In the genomic region with DNA sequence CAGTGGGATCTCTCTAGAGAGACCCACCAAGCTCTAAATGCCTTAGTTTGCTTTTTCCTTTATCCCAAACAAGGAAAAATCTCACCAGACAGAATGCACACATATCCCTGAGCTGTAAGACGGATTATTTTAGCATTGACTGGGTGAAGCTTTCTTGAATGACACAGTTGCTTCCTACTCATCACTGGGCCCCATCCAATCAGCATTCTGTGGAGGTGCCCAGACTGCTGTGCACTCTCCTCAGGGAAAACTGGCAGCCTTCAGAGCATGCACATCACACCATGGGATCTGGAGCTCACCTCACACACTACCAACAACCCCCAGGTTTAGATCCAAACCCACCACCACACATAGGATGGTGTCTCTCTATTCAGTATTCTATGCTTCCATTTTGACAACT, we compare ENCODE assay signal across 30 mouse cellular contexts.
A peak's percentile ranks its signal among the peaks of the same experiment; 100 is the strongest.
DNase-seq lines count a peak whose midpoint lies in the region; TF ChIP-seq lines count a peak whose summit lies in the region.
"Had no signal": no experiment of that assay in that cellular context is flagged by ENCODE, and none has a peak within 500 bp of the region (broad histone marks: within the 10 kb centered on the region; RNA-seq: fewer than 3 reads in every experiment).

No protein-coding gene starts in this region.

- no peak for TF ChIP-seq CTCF in left cerebral cortex, adult 2 months (IDR thresholded peaks at IDR 0.05)
- no peak for TF ChIP-seq CTCF in cortical plate, adult 2 months (IDR thresholded peaks at IDR 0.05; ENCODE audit: extremely low read depth, insufficient read depth, low read length)

- H3K4me3 ChIP-seq in left cerebral cortex, adult 2 months: no peak overlapping the region
- no peak overlapping the region for H3K4me3 ChIP-seq in cortical plate, adult 2 months (ENCODE audit: insufficient read depth, low read length)
- H3K4me3 ChIP-seq: embryonic facial prominence, embryonic 10.5 days; embryonic facial prominence, embryonic 15.5 days; forebrain, embryonic 12.5 days; hindbrain, embryonic 12.5 days; intestine, embryonic 15.5 days; limb, embryonic 12.5 days; liver, embryonic 15.5 days; midbrain, embryonic 10.5 days; myocyte; neural tube, embryonic 12.5 days had no signal

- peak overlapping the region; percentile 72 for H3K27ac ChIP-seq in left cerebral cortex, adult 2 months
- 0 out of 2 replicates have a peak overlapping the region, but pooled peaks have one; percentile 28 for H3K27ac ChIP-seq in cortical plate, adult 2 months (ENCODE audit: insufficient read depth, low read length)
- H3K27ac ChIP-seq: embryonic facial prominence, embryonic 10.5 days; embryonic facial prominence, embryonic 15.5 days; forebrain, embryonic 12.5 days; hindbrain, embryonic 12.5 days; hindbrain, postnatal 0 days; intestine, embryonic 15.5 days; kidney, postnatal 0 days; limb, embryonic 12.5 days; liver, embryonic 15.5 days; midbrain, embryonic 10.5 days; neural tube, embryonic 12.5 days had no signal

- peaks cover 12% of the 10 kb centered on the region for H3K4me1 ChIP-seq in cortical plate, adult 2 months (ENCODE audit: control insufficient read depth, insufficient read depth, low read length)
- H3K4me1 ChIP-seq: embryonic facial prominence, embryonic 10.5 days; embryonic facial prominence, embryonic 15.5 days; forebrain, embryonic 12.5 days; hindbrain, embryonic 12.5 days; intestine, embryonic 15.5 days; limb, embryonic 12.5 days; liver, embryonic 15.5 days; midbrain, embryonic 10.5 days; neural tube, embryonic 12.5 days had no signal

- intact Hi-C loops in left cerebral cortex, adult 2 months (cut with DNase I): no loop called here

- DNase-seq in left cerebral cortex, adult 2 months (ENCODE audit: extremely low spot score in 1 of 2, low spot score in 2 of 2): no peak
- DNase-seq in left cerebral cortex, adult 11 months (ENCODE audit: low spot score): no peak
- DNase-seq in brain, adult 2 months (ENCODE audit: low read depth, low spot score): peak; percentile 81
- DNase-seq in right cerebral cortex, postnatal 25 days: peak; percentile 56
- no peak for DNase-seq in yolk sac, embryonic 10.5 days (ENCODE audit: low spot score)
- DNase-seq: adrenal gland, postnatal 25 days; B cell, adult 2 months; cerebellum, adult 18-20 months; cerebellum, postnatal 10 days; gastrocnemius, postnatal 25 days; heart, adult 18-20 months; heart, postnatal 36 days; kidney, adult 8-10 months; kidney, postnatal 4 days; lung, embryonic 14.5 days; lung, postnatal 14 days; thymus, postnatal 4 days had no signal

- TF ChIP-seq POLR2A in cortical plate, adult 2 months (IDR thresholded peaks at IDR 0.05; ENCODE audit: extremely low read depth, insufficient read depth, low read length): no peak

Comparison
In these comparisons a context has a peak if more than half of its experiments do, and no peak if none do; other contexts are left out.
1. DNase-seq: peak in brain, adult 2 months (single experiment) and right cerebral cortex, postnatal 25 days (single experiment); none in left cerebral cortex, adult 2 months (0 of 2), left cerebral cortex, adult 11 months (single experiment) and yolk sac, embryonic 10.5 days (single experiment).